Mouse (Mus musculus): ENCODE data around the gene Olfr750. TPM values are rescaled to one million over a fixed set of nuclear protein-coding genes. Genes with fewer than 3 reads are reported as not detected.

The Olfr750 gene
- total RNA-seq (2022), result not detected

- DNase-seq (ENCODE audit: low spot score in 2 of 2), result no peak
Observed at GRCm38 (mm10) chr14:51074335-51074734, at the start of gene Olfr750. Gene Olfr750 (minus strand): TSS chr14:51074435.

GRCm38 (mm10) chr14:51113916-51114560 lies 39.8 kb upstream of the Olfr750 start, which contains the start of gene Eddm3b:
Gene Eddm3b (plus strand): TSS chr14:51114426.
- no peak for DNase-seq (ENCODE audit: low spot score in 2 of 2)

- DNase-seq (ENCODE audit: low spot score in 2 of 2), result no peak
Observed at GRCm38 (mm10) chr14:51113476-51113875, 39.2 kb upstream of the Olfr750 start.

GRCm38 (mm10) chr14:51111966-51112365 lies 37.7 kb upstream of the Olfr750 start:
- DNase-seq (ENCODE audit: low spot score in 2 of 2), result no peak

GRCm38 (mm10) chr14:51106449-51106967 lies 32.3 kb upstream of the Olfr750 start:
- no peak for DNase-seq (ENCODE audit: low spot score in 2 of 2)

- DNase-seq (ENCODE audit: low spot score in 2 of 2), result no peak
Observed at GRCm38 (mm10) chr14:51104366-51104765, 30.1 kb upstream of the Olfr750 start.

- DNase-seq (ENCODE audit: low spot score in 2 of 2), result peak in 1 of 2 experiments; percentile 58
Observed at GRCm38 (mm10) chr14:51103217-51103616, 29.0 kb upstream of the Olfr750 start.

GRCm38 (mm10) chr14:51101284-51101683 lies 27.0 kb upstream of the Olfr750 start:
- no peak for DNase-seq (ENCODE audit: low spot score in 2 of 2)

- no peak for DNase-seq (ENCODE audit: low spot score in 2 of 2)
Observed at GRCm38 (mm10) chr14:51098921-51099320, 24.7 kb upstream of the Olfr750 start.

GRCm38 (mm10) chr14:51098300-51098699 lies 24.1 kb upstream of the Olfr750 start:
- peak; percentile 56 to 69 for DNase-seq (ENCODE audit: low spot score in 2 of 2)

- DNase-seq (ENCODE audit: low spot score in 2 of 2), result no peak
Observed at GRCm38 (mm10) chr14:51095736-51096524, 21.7 kb upstream of the Olfr750 start.

GRCm38 (mm10) chr14:51094921-51095320 lies 20.7 kb upstream of the Olfr750 start:
- no peak for DNase-seq (ENCODE audit: low spot score in 2 of 2)

GRCm38 (mm10) chr14:51094096-51094875 lies 20.1 kb upstream of the Olfr750 start:
- no peak for DNase-seq (ENCODE audit: low spot score in 2 of 2)

- DNase-seq (ENCODE audit: low spot score in 2 of 2), result no peak
Observed at GRCm38 (mm10) chr14:51093496-51093895, 19.3 kb upstream of the Olfr750 start.

- no peak for DNase-seq (ENCODE audit: low spot score in 2 of 2)
Observed at GRCm38 (mm10) chr14:51092073-51092620, 17.9 kb upstream of the Olfr750 start.

GRCm38 (mm10) chr14:51090921-51091900 lies 17.0 kb upstream of the Olfr750 start, which contains the start of the genes Rnase4 and Ang:
Gene Rnase4 (plus strand): TSS chr14:51091077.
Gene Ang (plus strand): TSS chr14:51091150.
- no peak for DNase-seq (ENCODE audit: low spot score in 2 of 2)

GRCm38 (mm10) chr14:51090077-51090781 lies 16.0 kb upstream of the Olfr750 start:
- DNase-seq (ENCODE audit: low spot score in 2 of 2), result peak; percentile 55 to 95

GRCm38 (mm10) chr14:51089674-51090076 lies 15.4 kb upstream of the Olfr750 start:
- no peak for DNase-seq (ENCODE audit: low spot score in 2 of 2)

- DNase-seq (ENCODE audit: low spot score in 2 of 2), result peak; percentile 94 to 100
Observed at GRCm38 (mm10) chr14:51088970-51089673, 14.9 kb upstream of the Olfr750 start.

All from left cerebral cortex, adult 8-10 months (tissue).